Mouse (Mus musculus) kidney, embryonic 14.5 days (tissue): ENCODE results near the gene Cdc42bpg. TPM values are rescaled to one million over a fixed set of nuclear protein-coding genes. Genes with fewer than 3 reads are reported as not detected.

Experiments used
- ATAC-seq: fragments of 200-750 bp; cut with Nextera tagmentation; 2 replicates; pipeline ENCODE4 v1.8.0; 2017; ENCODE audit warnings: moderate number of reproducible peaks, mild to moderate bottlenecking, moderate TSS enrichment, moderate library complexity; ENCODE audit not compliant: low FRiP score, low TSS enrichment
- H3K27ac ChIP-seq: fragments of 300-500 bp; sonication (generic); 2 replicates; pipeline ENCODE4 v1.5.1; 2014; ENCODE audit warnings: low read depth, mild to moderate bottlenecking, low read length, moderate library complexity, mixed read lengths
- H3K27me3 ChIP-seq: fragments of 300-500 bp; sonication (generic); 2 replicates; pipeline ENCODE4 v1.6.1; 2014; ENCODE audit warnings: mild to moderate bottlenecking, low read length; ENCODE audit not compliant: control insufficient read depth, insufficient read depth
- H3K36me3 ChIP-seq: fragments of 300-500 bp; sonication (generic); 2 replicates; pipeline ENCODE4 v1.6.1; 2014; ENCODE audit warnings: low read length, mixed read lengths; ENCODE audit not compliant: control insufficient read depth, insufficient read depth
- H3K4me1 ChIP-seq: fragments of 300-500 bp; sonication (generic); 2 replicates; pipeline ENCODE4 v1.6.1; 2014; ENCODE audit warnings: low read length, mixed read lengths; ENCODE audit not compliant: control insufficient read depth, insufficient read depth
- H3K4me2 ChIP-seq: fragments of 300-500 bp; sonication (generic); replicated peaks from 2 replicates; pipeline ENCODE4 v1.6.1; 2014; ENCODE audit warnings: low read depth, mild to moderate bottlenecking, low read length
- H3K4me3 ChIP-seq: fragments of 300-500 bp; sonication (generic); 2 replicates; pipeline ENCODE4 v1.5.1; 2014; ENCODE audit warnings: mild to moderate bottlenecking, low read length
- H3K9ac ChIP-seq: fragments of 300-500 bp; sonication (generic); 2 replicates; pipeline ENCODE4 v1.6.1; 2014; ENCODE audit warnings: low read depth, mild to moderate bottlenecking, low read length, moderate library complexity
- H3K9me3 ChIP-seq: fragments of 300-500 bp; sonication (generic); 2 replicates; pipeline ENCODE4 v1.6.1; 2016; ENCODE audit warnings: low read length; ENCODE audit not compliant: control insufficient read depth
- WGBS: fragments of 180-500 bp; shearing (Covaris S2); extraction: QIAGEN DNeasy Blood & Tissue Kit; methylation state at CpG from one replicate; pipeline ENCODE4 v1.1.7; 2014; 5-methylcytosine and 5-hydroxymethylcytosine counted together
- polyA plus RNA-seq: library from polyadenylated mRNA; unstranded; fragments of >200 nt; fragmentation: Nextera tagmentation; extraction: Ambion mirVana; gene quantifications from 2 replicates; pipeline ENCODE4 v1.2.1, GENCODE M21; 2014

Cdc42bpg gene
- 0.89 and 2.0 TPM in 2 replicates for polyA plus RNA-seq

GRCm38 (mm10) chr19:6306137-6306551, at the start of gene Cdc42bpg:
TSS of gene Cdc42bpg (plus strand) at chr19:6306456.
- peak; percentile 83 for ATAC-seq
- H3K4me1 ChIP-seq: 0 out of 2 replicates have a peak, but pooled peaks cover 9% of the 10 kb centered on the region
- H3K4me3 ChIP-seq: peak within 1 kb of the TSS; percentile 71
- no peaks in the 10 kb centered on the region for H3K27me3 ChIP-seq
- H3K9me3 ChIP-seq: no peaks in the 10 kb centered on the region
- peaks cover 10% of the 10 kb centered on the region for H3K36me3 ChIP-seq
- peak within 1 kb of the TSS; percentile 75 for H3K9ac ChIP-seq
- peak within 1 kb of the TSS; percentile 57; the same call in 1 of the 2 replicates for H3K27ac ChIP-seq
- H3K4me2 ChIP-seq: peak within 1 kb of the TSS; percentile 81
- WGBS: under 1% methylated on average over 38 of the region's 38 CpGs

- no peak overlapping the region for H3K9ac ChIP-seq
- H3K27me3 ChIP-seq: no peaks in the 10 kb centered on the region
- H3K27ac ChIP-seq: no peak overlapping the region
- H3K9me3 ChIP-seq: no peaks in the 10 kb centered on the region; the same call in 1 of the 2 replicates
- peaks cover 55% of the 10 kb centered on the region for H3K36me3 ChIP-seq
- no peaks in the 10 kb centered on the region for H3K4me1 ChIP-seq
- WGBS: 64% methylated on average over 2 of the region's 2 CpGs
- no peak overlapping the region for H3K4me3 ChIP-seq
- no peak for ATAC-seq
- H3K4me2 ChIP-seq: no peak overlapping the region
Measured at GRCm38 (mm10) chr19:6260428-6260827, 45.8 kb upstream of the Cdc42bpg start.

DNA sequence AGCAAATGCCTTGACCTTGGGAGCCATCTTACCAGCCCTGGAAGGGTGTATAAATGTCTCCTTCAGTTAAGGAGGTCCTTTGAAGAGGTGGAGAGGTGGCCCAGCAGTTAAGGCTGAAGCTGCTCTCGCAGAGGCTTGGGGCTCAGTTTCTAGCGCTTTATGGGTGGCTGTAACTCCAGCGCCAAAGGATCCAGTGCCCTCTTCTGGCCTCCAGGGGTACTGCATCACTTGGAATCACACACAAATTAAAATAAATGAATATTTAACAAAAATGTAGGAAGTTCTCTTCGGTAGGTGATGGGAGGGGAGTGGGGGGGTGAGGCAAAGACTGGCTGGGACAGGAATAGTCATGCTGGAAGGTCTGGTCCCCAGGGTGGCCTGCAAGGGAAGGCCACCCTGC, 45.3 kb upstream of the Cdc42bpg start:
- 86% methylated on average over 4 of the region's 4 CpGs for WGBS
- ATAC-seq: no peak
- no peak overlapping the region for H3K4me3 ChIP-seq
- no peak overlapping the region for H3K27ac ChIP-seq
- H3K27me3 ChIP-seq: no peaks in the 10 kb centered on the region
- no peak overlapping the region for H3K9ac ChIP-seq
- H3K4me2 ChIP-seq: no peak overlapping the region
- H3K9me3 ChIP-seq: no peaks in the 10 kb centered on the region; the same call in 1 of the 2 replicates
- H3K4me1 ChIP-seq: no peaks in the 10 kb centered on the region
- peaks cover 49% of the 10 kb centered on the region for H3K36me3 ChIP-seq

DNA sequence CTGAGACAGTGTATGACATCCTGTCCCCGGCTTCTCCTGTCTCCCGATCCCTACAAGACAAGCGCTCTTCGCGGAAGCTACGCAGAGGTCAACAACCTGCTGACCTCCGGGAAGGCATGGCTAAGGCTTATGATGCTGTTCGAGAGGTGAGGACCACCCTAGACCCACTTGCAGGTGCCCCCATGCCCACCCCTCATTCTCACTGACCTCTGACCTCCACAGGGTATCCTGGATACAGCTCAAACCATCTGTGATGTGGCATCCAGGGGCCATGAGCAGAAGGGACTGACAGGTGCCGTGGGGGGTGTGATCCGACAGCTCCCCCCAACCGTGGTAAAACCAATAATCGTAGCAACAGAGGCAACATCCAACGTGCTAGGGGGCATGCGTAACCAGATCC, 44.9 kb upstream of the Cdc42bpg start:
- no peak overlapping the region for H3K27ac ChIP-seq
- WGBS: 92% methylated on average over 14 of the region's 14 CpGs
- peaks cover 45% of the 10 kb centered on the region for H3K36me3 ChIP-seq
- H3K4me1 ChIP-seq: no peaks in the 10 kb centered on the region
- no peak overlapping the region for H3K9ac ChIP-seq
- H3K27me3 ChIP-seq: no peaks in the 10 kb centered on the region
- H3K4me3 ChIP-seq: no peak overlapping the region
- no peaks in the 10 kb centered on the region; the same call in 1 of the 2 replicates for H3K9me3 ChIP-seq
- H3K4me2 ChIP-seq: no peak overlapping the region
- no peak for ATAC-seq

GRCm38 (mm10) chr19:6262222-6262621, 44.0 kb upstream of the Cdc42bpg start:
- peaks cover 37% of the 10 kb centered on the region for H3K36me3 ChIP-seq
- WGBS: 66% methylated on average over 7 of the region's 7 CpGs
- no peak overlapping the region for H3K27ac ChIP-seq
- no peak overlapping the region for H3K4me3 ChIP-seq
- no peak for ATAC-seq
- no peaks in the 10 kb centered on the region for H3K4me1 ChIP-seq
- peaks cover 3% of the 10 kb centered on the region; the same call in 1 of the 2 replicates for H3K27me3 ChIP-seq
- H3K9ac ChIP-seq: no peak overlapping the region
- H3K4me2 ChIP-seq: no peak overlapping the region
- H3K9me3 ChIP-seq: no peaks in the 10 kb centered on the region; the same call in 1 of the 2 replicates

- Histone ChIP-seq H3K4me3 (no peak overlapping the region), H3K4me2 (no peak overlapping the region), H3K27ac (no peak overlapping the region), H3K27me3 (peaks cover 6% of the 10 kb centered on the region; the same call in 1 of the 2 replicates), H3K36me3 (peaks cover 30% of the 10 kb centered on the region), H3K9me3 (no peaks in the 10 kb centered on the region; the same call in 1 of the 2 replicates), H3K9ac (peak overlapping the region; percentile 34; the same call in 1 of the 2 replicates), H3K4me1 (no peaks in the 10 kb centered on the region)
- 0 out of 2 replicates have a peak, but pooled peaks have one; percentile 26 for ATAC-seq
- WGBS: 73% methylated on average over 8 of the region's 8 CpGs
Measured at GRCm38 (mm10) chr19:6262839-6263433, 43.3 kb upstream of the Cdc42bpg start.

DNA sequence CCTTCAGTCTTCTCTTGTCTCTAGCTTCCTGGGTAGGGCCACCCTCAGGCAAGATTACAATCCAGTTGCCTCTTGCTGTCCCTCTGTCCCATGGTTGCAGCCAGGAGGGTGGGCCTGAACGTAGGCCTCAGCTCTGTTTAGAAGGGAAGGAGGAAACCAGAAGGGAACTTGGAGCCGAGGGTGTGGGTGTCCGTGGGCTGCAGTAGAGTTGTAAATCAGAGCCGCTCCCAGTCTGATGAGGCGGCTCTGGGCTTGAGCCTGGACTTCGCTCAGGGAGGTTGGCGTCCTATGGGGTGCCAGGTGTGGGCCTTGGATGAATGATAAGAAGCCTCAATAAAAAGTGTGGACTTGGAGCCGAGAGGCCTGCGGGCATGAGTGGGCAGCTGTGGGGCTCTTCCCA, 42.1 kb upstream of the Cdc42bpg start:
- H3K9me3 ChIP-seq: no peaks in the 10 kb centered on the region; the same call in 1 of the 2 replicates
- H3K36me3 ChIP-seq: peaks cover 19% of the 10 kb centered on the region
- peak overlapping the region; percentile 34; the same call in 1 of the 2 replicates for H3K9ac ChIP-seq
- no peak overlapping the region for H3K27ac ChIP-seq
- H3K4me3 ChIP-seq: no peak overlapping the region
- peaks cover 6% of the 10 kb centered on the region; the same call in 1 of the 2 replicates for H3K27me3 ChIP-seq
- H3K4me2 ChIP-seq: no peak overlapping the region
- WGBS: 43% methylated on average over 9 of the region's 9 CpGs
- ATAC-seq: no peak
- no peaks in the 10 kb centered on the region for H3K4me1 ChIP-seq

GRCm38 (mm10) chr19:6264945-6265344, 41.3 kb upstream of the Cdc42bpg start:
- Histone ChIP-seq H3K9ac (no peak overlapping the region), H3K36me3 (peaks cover 17% of the 10 kb centered on the region), H3K4me2 (no peak overlapping the region), H3K4me1 (no peaks in the 10 kb centered on the region), H3K27me3 (peaks cover 6% of the 10 kb centered on the region; the same call in 1 of the 2 replicates), H3K9me3 (no peaks in the 10 kb centered on the region; the same call in 1 of the 2 replicates), H3K27ac (no peak overlapping the region), H3K4me3 (no peak overlapping the region)
- WGBS: 86% methylated on average over 8 of the region's 8 CpGs
- ATAC-seq: no peak

GRCm38 (mm10) chr19:6265727-6266182, 40.5 kb upstream of the Cdc42bpg start:
- no peak overlapping the region for H3K9ac ChIP-seq
- 75% methylated on average over 6 of the region's 6 CpGs for WGBS
- H3K27me3 ChIP-seq: peaks cover 6% of the 10 kb centered on the region; the same call in 1 of the 2 replicates
- no peak overlapping the region for H3K4me2 ChIP-seq
- no peaks in the 10 kb centered on the region; the same call in 1 of the 2 replicates for H3K9me3 ChIP-seq
- peaks cover 13% of the 10 kb centered on the region for H3K36me3 ChIP-seq
- H3K4me1 ChIP-seq: no peaks in the 10 kb centered on the region
- H3K27ac ChIP-seq: no peak overlapping the region
- no peak overlapping the region for H3K4me3 ChIP-seq
- ATAC-seq: no peak
